Mouse (Mus musculus): Measurements from ENCODE around the gene Pcca. TPM values are rescaled to one million over a fixed set of nuclear protein-coding genes. Genes with fewer than 3 reads are reported as not detected.

Gene Pcca
- polyA plus RNA-seq, 1 experiment from 2014 or later, result 29.7 TPM

DNA sequence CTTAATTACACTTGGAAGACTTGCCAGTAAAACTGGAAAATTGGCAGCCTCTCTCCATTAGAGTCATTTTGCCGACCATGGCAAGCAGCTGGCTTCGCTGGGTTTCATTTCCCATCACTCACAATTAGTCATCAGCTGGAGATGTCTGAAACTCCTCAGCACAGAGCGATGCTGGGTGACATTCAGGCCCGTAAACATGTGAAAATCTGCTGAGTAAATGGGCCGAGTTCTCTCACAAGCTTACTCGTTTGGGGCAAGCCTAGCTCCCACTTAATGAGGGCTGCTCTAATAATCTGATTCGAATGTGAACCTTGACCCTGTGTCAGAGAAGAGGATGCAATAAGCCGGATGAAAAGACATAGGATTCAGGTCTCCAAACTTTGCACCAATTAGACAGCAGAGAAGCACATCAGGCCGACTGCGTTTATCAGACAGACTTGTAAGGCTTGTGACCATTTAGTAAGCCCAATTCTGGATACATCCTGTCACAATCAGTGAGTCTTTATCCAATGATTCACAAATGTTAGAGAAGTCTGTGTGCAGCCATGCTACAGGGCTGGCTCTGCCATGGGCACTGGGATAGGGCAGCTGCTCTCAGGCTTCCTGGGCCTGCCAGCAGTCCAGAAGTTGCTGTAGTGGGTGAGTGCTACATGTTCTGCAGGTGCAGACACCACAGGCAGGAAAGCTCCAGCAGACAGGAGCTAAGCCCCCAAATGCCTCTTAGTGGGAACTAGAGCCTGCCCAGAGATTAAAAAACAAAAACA is 349.9 kb downstream of the Pcca start:
- peak; percentile 65 for ATAC-seq (ENCODE audit: low FRiP score)
- WGBS, result 45% methylated on average over 10 of the region's 10 CpGs
- peaks cover 2% of the 10 kb centered on the region; the same call in 1 of the 2 replicates for H3K27me3 ChIP-seq
- H3K9me3 ChIP-seq, result no peaks in the 10 kb centered on the region
- no peak overlapping the region for H3K4me2 ChIP-seq
- peak overlapping the region; percentile 88 for H3K27ac ChIP-seq
- H3K9ac ChIP-seq, result no peak overlapping the region; the same call in 1 of the 2 replicates
- H3K4me1 ChIP-seq (replicated peaks), result peaks cover 40% of the 10 kb centered on the region
- no peak overlapping the region for H3K4me3 ChIP-seq
- H3K36me3 ChIP-seq, result no peaks in the 10 kb centered on the region

DNA sequence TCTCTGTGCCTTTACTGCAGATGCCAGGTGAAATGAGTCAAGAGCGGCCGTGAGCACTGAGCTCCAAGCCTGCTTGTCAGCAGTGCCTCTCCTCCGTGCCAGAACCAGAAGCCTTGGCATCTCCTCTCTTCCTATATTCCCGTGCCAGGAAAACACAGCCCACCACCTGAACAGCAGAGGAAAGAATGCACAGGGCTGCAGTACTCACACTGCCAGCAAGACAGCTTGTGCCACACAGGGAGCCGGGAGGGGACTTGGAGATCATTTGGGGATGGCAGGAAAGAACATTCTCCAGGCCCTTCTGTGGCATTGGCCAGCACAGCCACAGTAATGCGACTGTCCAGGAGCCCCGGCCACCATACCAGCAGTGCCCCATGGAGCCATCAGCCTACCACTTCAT is 351.8 kb downstream of the Pcca start:
- WGBS, result 88% methylated on average over 7 of the region's 7 CpGs
- Histone ChIP-seq H3K27me3 (no peaks in the 10 kb centered on the region), H3K27ac (no peak overlapping the region), H3K36me3 (no peaks in the 10 kb centered on the region), H3K4me1 (replicated peaks) (peaks cover 37% of the 10 kb centered on the region), H3K4me2 (no peak overlapping the region), H3K9ac (no peak overlapping the region), H3K4me3 (no peak overlapping the region), H3K9me3 (no peaks in the 10 kb centered on the region)
- no peak for ATAC-seq (ENCODE audit: low FRiP score)

DNA sequence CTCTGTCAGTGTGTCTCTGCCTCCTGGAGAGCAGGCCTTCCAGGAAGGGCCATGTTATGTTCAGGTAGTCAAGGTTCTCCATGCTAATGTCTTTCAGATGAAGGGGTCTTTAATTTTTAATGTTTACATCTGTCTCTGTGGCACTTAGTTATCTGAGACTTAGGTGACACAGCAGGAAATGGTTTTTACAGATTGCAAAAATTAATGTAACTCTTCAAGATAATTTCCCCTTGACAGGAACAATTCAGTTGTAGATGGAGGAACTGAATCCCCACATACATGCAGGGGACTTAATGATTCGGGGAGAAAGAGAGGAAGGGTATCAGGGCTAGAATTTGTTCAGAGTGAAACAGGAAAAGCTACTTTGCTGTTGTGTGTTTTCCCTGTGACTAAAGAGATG is 353.2 kb downstream of the Pcca start:
- Histone ChIP-seq H3K36me3 (peaks cover 7% of the 10 kb centered on the region), H3K4me1 (replicated peaks) (peaks cover 28% of the 10 kb centered on the region), H3K9ac (no peak overlapping the region), H3K4me2 (no peak overlapping the region), H3K9me3 (no peaks in the 10 kb centered on the region), H3K27me3 (no peaks in the 10 kb centered on the region), H3K27ac (no peak overlapping the region), H3K4me3 (no peak overlapping the region)
- 77% methylated on average over 1 of the region's 1 CpGs for WGBS
- ATAC-seq (ENCODE audit: low FRiP score), result no peak

DNA sequence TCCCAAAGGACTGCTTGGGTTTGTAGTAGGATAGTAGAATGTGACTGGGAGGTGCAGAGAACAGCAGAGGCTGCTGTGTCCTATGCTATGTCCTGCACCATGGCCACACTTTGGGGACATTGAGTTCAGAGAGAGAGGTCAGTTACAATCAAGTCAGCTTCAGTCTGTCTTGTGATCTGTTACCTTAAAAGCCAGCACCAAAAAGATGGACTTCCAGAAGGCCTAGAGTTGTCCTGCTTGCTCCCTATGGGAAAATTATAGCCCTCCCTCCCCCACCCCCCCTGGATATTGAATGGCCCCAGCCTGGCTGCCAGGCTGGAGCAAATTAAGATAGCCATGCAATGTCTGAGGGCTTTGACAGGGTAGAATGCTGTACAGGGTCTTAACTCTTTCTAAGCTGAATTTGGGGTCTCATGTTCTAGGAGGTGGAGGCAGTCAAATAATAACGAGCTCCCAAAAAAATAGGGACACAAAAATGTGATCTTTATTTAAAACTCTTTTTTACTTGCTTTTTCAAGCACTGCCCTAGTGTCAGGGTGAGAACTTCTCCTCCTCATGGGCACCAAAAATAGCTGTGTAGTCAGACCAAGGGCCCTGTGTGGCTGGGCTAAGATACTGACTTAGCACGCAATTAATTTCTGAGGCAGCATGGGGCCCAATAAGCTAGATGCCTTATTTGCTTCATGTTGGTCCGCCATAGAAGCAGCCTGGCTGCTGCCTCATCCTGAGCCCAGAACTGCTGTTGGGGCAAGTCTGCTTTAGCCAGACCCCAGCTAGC is 353.8 kb downstream of the Pcca start:
- H3K9ac ChIP-seq, result no peak overlapping the region
- H3K4me3 ChIP-seq, result no peak overlapping the region
- H3K9me3 ChIP-seq, result no peaks in the 10 kb centered on the region
- peaks cover 21% of the 10 kb centered on the region for H3K4me1 ChIP-seq (replicated peaks)
- peaks cover 7% of the 10 kb centered on the region for H3K36me3 ChIP-seq
- no peak for ATAC-seq (ENCODE audit: low FRiP score)
- no peak overlapping the region for H3K27ac ChIP-seq
- no peak overlapping the region for H3K4me2 ChIP-seq
- H3K27me3 ChIP-seq, result no peaks in the 10 kb centered on the region
- WGBS, result 83% methylated on average over 3 of the region's 3 CpGs

DNA sequence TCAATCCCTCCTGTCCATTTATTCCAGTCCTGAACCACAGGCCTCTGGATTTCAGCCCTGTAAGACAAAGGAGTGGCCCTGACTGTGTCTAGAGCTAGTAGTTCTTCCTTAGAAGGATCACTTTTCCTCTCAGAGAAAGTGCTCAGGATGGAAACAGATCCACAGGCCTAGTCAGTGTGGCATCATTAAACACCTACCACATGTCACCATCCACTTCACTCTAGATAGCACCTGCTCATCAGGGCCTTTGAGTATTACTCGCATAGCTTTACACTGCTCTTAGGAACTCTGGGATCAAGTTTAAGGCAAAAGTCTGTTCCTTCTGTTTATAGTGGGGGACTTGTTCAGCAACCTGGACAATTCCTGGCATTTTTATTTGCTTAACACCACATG is 354.4 kb downstream of the Pcca start:
- ATAC-seq (ENCODE audit: low FRiP score), result no peak
- WGBS, result 100% methylated on average over 1 of the region's 1 CpGs
- H3K4me2 ChIP-seq, result no peak overlapping the region

GRCm38 (mm10) chr14:122891470-122891968 is 357.4 kb downstream of the Pcca start:
- no peak for ATAC-seq (ENCODE audit: low FRiP score)
- Histone ChIP-seq H3K27me3 (no peaks in the 10 kb centered on the region), H3K36me3 (peaks cover 7% of the 10 kb centered on the region), H3K4me2 (no peak overlapping the region), H3K9ac (no peak overlapping the region), H3K27ac (no peak overlapping the region), H3K4me1 (replicated peaks) (no peaks in the 10 kb centered on the region), H3K9me3 (no peaks in the 10 kb centered on the region), H3K4me3 (no peak overlapping the region)
- 96% methylated on average over 12 of the region's 12 CpGs for WGBS

More for the DNA sequence above, 354.4 kb downstream of the Pcca start:
- H3K9ac ChIP-seq, result no peak overlapping the region
- H3K9me3 ChIP-seq, result no peaks in the 10 kb centered on the region
- H3K27ac ChIP-seq, result no peak overlapping the region
- no peaks in the 10 kb centered on the region for H3K27me3 ChIP-seq
- peaks cover 16% of the 10 kb centered on the region for H3K4me1 ChIP-seq (replicated peaks)
- H3K36me3 ChIP-seq, result peaks cover 7% of the 10 kb centered on the region
- no peak overlapping the region for H3K4me3 ChIP-seq

- H3K4me1 ChIP-seq (replicated peaks), result no peaks in the 10 kb centered on the region
- H3K4me3 ChIP-seq, result no peak overlapping the region
- no peaks in the 10 kb centered on the region for H3K9me3 ChIP-seq
- 97% methylated on average over 1 of the region's 1 CpGs for WGBS
- no peak overlapping the region for H3K9ac ChIP-seq
- H3K36me3 ChIP-seq, result peaks cover 7% of the 10 kb centered on the region
- ATAC-seq (ENCODE audit: low FRiP score), result no peak
- H3K27ac ChIP-seq, result no peak overlapping the region
- no peak overlapping the region for H3K4me2 ChIP-seq
- no peaks in the 10 kb centered on the region for H3K27me3 ChIP-seq
Measured at GRCm38 (mm10) chr14:122896106-122896505, 362.0 kb downstream of the Pcca start.

DNA sequence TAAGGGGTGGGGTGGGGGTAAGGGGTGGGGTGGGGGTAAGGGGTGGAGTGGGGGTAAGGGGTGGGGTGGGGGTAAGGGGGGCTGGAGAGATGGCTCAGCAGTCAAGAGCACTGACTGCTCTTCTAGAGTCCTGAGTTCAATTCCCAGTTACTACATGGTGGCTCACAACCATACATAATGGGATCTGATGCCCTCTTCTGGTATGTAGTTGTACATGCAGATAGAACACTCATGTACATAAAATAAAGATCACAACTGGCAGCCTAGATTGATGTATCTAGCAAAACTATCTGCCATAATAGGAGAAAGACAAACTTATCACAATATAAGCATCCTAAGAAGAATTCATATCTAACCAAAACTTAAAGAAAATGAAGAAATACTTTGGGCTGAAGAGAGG is 364.4 kb downstream of the Pcca start:
- no peaks in the 10 kb centered on the region for H3K27me3 ChIP-seq
- ATAC-seq (ENCODE audit: low FRiP score), result no peak
- no peak overlapping the region for H3K4me2 ChIP-seq
- H3K27ac ChIP-seq, result no peak overlapping the region
- H3K9me3 ChIP-seq, result no peaks in the 10 kb centered on the region
- H3K4me3 ChIP-seq, result no peak overlapping the region
- peaks cover 8% of the 10 kb centered on the region for H3K4me1 ChIP-seq (replicated peaks)
- H3K9ac ChIP-seq, result no peak overlapping the region
- no peaks in the 10 kb centered on the region for H3K36me3 ChIP-seq

DNA sequence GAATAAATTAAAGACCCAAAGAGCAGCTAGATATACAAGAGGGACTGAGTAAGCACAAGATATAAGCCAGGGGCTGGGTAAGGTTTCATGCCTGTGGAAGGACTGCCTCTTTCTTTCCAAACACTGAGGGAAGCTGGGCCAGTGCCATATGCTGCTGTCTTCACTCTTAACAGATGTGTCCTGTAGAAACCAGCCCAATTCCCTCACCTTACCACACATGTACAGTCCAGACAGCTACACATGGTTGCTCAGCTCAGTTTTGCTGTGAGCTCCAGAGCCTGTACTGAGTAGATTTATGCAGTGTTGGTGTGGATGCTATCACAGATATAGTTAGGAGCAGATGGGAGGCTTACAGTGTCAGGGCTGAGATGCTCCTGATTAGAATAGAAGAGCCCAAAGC is 366.6 kb downstream of the Pcca start:
- ATAC-seq (ENCODE audit: low FRiP score), result peak; percentile 32; the same call in 1 of the 2 replicates
- no peak overlapping the region for H3K4me2 ChIP-seq
- H3K27me3 ChIP-seq, result no peaks in the 10 kb centered on the region

DNA sequence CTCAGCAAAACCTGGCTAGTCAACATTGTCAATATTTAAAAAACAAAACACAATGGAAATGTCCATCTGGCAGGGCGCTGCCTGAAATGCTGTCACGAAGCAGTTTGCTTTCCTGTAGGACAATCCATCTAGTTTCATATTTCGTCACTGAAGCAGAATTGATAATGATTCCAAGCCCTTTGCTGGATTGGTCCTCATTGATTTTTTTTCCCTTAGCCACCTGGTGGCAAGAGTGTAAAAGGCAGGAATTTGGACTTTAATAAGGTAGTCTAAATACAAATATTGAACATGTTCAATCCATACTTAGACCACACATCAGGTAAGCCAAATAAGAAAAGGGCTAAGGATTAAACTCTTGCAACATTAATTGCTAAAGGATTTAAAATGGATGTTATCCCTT is 367.1 kb downstream of the Pcca start:
- WGBS, result 85% methylated on average over 3 of the region's 3 CpGs

More for the DNA sequence above, 366.6 kb downstream of the Pcca start:
- H3K9ac ChIP-seq, result no peak overlapping the region
- H3K4me3 ChIP-seq, result no peak overlapping the region
- no peaks in the 10 kb centered on the region for H3K36me3 ChIP-seq
- H3K4me1 ChIP-seq (replicated peaks), result peaks cover 8% of the 10 kb centered on the region
- H3K9me3 ChIP-seq, result no peaks in the 10 kb centered on the region
- no peak overlapping the region for H3K27ac ChIP-seq

DNA sequence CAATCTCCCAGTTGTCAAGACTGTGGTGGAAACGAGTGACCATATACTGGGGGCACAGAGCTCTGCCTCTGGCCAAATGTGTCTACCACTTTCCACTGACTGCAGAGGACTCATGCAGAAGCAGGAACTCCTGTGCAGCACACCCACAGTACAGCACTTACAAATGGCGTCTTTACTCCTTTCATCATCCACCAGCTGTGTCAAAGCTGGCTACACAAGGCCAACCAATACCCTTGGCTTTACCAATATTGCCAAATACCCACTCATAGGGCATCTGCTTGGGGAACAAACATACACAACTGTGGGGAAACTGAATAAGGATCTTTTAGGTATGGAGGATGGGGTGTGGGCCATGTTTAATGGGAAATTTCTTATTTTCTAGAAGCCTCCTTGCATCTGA is 367.6 kb downstream of the Pcca start:
- Histone ChIP-seq H3K27me3 (no peaks in the 10 kb centered on the region), H3K4me1 (replicated peaks) (peaks cover 8% of the 10 kb centered on the region), H3K4me3 (no peak overlapping the region), H3K9me3 (no peaks in the 10 kb centered on the region), H3K27ac (no peak overlapping the region), H3K36me3 (no peaks in the 10 kb centered on the region), H3K4me2 (no peak overlapping the region), H3K9ac (no peak overlapping the region)
- WGBS, result 82% methylated on average over 2 of the region's 2 CpGs
- no peak for ATAC-seq (ENCODE audit: low FRiP score)

More for the DNA sequence above, 367.1 kb downstream of the Pcca start:
- no peak for ATAC-seq (ENCODE audit: low FRiP score)
- H3K4me1 ChIP-seq (replicated peaks), result peaks cover 8% of the 10 kb centered on the region
- H3K4me3 ChIP-seq, result no peak overlapping the region
- no peak overlapping the region for H3K27ac ChIP-seq
- H3K9me3 ChIP-seq, result no peaks in the 10 kb centered on the region
- no peaks in the 10 kb centered on the region for H3K27me3 ChIP-seq
- H3K4me2 ChIP-seq, result no peak overlapping the region
- H3K36me3 ChIP-seq, result no peaks in the 10 kb centered on the region
- H3K9ac ChIP-seq, result no peak overlapping the region

- Histone ChIP-seq H3K4me3 (no peak overlapping the region), H3K9ac (no peak overlapping the region), H3K9me3 (no peaks in the 10 kb centered on the region), H3K4me1 (replicated peaks) (peaks cover 8% of the 10 kb centered on the region), H3K27ac (no peak overlapping the region), H3K4me2 (no peak overlapping the region), H3K36me3 (no peaks in the 10 kb centered on the region), H3K27me3 (no peaks in the 10 kb centered on the region)
- ATAC-seq (ENCODE audit: low FRiP score), result no peak
- WGBS, result 79% methylated on average over 2 of the region's 2 CpGs
Measured at GRCm38 (mm10) chr14:122902136-122902535, 368.0 kb downstream of the Pcca start.
